Mouse (Mus musculus): ENCODE results near the gene 2310039H08Rik.

DNA sequence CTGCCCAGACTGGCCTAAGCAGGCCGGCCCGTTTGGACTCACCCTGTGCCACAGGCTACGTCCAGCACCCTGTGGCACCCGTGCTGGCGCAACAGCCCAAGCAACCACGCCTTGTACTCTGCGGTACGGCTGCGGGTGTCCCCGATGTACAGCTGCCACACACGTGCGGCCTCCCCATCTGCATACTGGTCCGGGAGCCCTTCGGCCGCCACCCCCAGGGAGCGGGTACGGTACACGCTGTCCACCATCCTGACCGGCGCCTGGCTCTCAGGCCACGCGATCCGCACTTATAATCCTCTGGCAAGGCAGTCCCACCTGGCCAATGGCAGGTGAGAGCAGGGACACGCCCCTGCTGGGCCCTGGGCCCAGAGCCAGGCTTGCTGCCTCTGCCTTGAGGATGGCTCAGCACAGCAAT, 43.5 kb upstream of the 2310039H08Rik start, which contains the start of gene Gnmt:
- TF ChIP-seq CTCF (IDR thresholded peaks at IDR 0.05; ENCODE audit: low read depth, low read length), result no peak
- no peak for TF ChIP-seq GATA2 (IDR thresholded peaks at IDR 0.05; ENCODE audit: borderline replicate concordance, low read depth, low read length)
- no peak for TF ChIP-seq GATA1 (IDR thresholded peaks at IDR 0.05; ENCODE audit: borderline replicate concordance, low read length)
- TF ChIP-seq TAL1 (conservative IDR thresholded peaks at IDR 0.05; ENCODE audit: low read depth, low read length), result no peak
- TF ChIP-seq POLR2AphosphoS5 (IDR thresholded peaks at IDR 0.05; ENCODE audit: insufficient replicate concordance, low read depth, low read length), result no peak

Data from G1E (cell line).